Mouse (Mus musculus): Measurements from ENCODE around the gene Klk11.

DNA sequence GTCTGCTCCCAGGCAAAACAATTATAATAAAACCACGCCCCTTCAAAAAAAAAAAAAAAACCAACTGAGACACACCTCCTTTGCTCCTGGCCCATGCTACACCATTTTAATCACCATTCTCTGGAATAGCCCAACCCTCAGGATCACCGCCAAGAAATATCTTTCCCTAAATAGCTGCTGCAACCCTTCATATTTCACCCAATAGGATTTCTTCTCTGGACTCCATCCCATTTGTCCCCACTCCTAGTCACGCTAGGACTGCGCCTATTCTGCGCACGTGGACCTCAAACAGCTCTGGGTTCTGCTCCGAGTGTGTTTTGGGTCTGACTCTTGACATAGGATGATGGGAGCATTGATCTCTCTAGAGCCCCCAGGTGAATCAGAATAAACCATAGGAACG lies 22.0 kb downstream of the Klk11 start:
- TF ChIP-seq CTCF (IDR thresholded peaks at IDR 0.05; ENCODE audit: control insufficient read depth, insufficient read depth, insufficient read length) (no peak), MAX (IDR thresholded peaks at IDR 0.05) (no peak), MYOG (IDR thresholded peaks at IDR 0.05; ENCODE audit: control insufficient read depth, extremely low read depth, insufficient read length) (no peak), USF1 (IDR thresholded peaks at IDR 0.05; ENCODE audit: low read depth) (no peak), MYOD1 (IDR thresholded peaks at IDR 0.05; ENCODE audit: control insufficient read depth, insufficient read length, low read depth) (no peak), FOSL1 (IDR thresholded peaks at IDR 0.05; ENCODE audit: insufficient read depth, low read length, poor library complexity, severe bottlenecking) (no peak)

All from C2C12 (cell line).